In the genomic region with DNA sequence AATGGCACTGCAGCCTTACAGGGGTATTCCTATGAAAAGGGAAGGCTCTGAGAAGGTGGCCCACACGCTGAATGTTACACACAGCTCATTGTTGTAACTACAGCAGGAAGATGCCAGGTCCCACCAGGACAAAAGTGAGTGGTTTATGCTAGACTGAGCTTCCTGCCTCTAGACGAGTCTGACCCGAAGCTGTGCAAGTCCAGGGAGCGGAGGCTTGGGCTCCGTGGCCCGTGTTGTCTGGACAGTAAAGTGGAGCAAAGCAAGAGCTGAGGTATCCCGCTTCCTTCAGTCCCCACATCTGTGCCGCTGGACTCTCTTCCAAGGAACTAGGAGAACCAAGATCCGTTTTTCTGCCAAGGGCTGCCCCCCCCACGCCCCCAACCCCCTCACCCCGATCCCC, we compare ENCODE assay signal across 12 mouse cellular contexts. TPM values are rescaled to one million over a fixed set of nuclear protein-coding genes. Genes with fewer than 3 reads are reported as not detected.
DNase-seq lines count a peak whose midpoint lies in the region; ATAC-seq and TF ChIP-seq lines count a peak whose summit lies in the region.
"Had no signal": no experiment of that assay in that cellular context is flagged by ENCODE, and none has a peak within 500 bp of the region (broad histone marks: within the 10 kb centered on the region; RNA-seq: fewer than 3 reads in every experiment).

No protein-coding gene starts in this region.

- H3K4me3 ChIP-seq in heart, embryonic 14.5 days (ENCODE audit: control insufficient read depth in 1 of 2, insufficient read depth in 1 of 2, low read depth in 1 of 2, low read length in 2 of 2): peak overlapping the region in 1 of 2 experiments; percentile 74; a peak in 2 of 4 replicates
- H3K4me3 ChIP-seq in heart, adult 2 months: no peak overlapping the region
- H3K4me3 ChIP-seq in embryonic facial prominence, embryonic 10.5 days: peak overlapping the region; percentile 88
- H3K4me3 ChIP-seq in forebrain, embryonic 16.5 days (replicated peaks; ENCODE audit: low read length): no peak overlapping the region
- H3K4me3 ChIP-seq in midbrain, embryonic 11.5 days (ENCODE audit: low read depth, low read length): peak overlapping the region; percentile 82; the same call in 1 of the 2 replicates

- no peak for TF ChIP-seq EP300 in heart, adult 2 months (IDR thresholded peaks at IDR 0.05; ENCODE audit: insufficient read depth, low read depth, low read length)

- 40% methylated on average over 11 of the region's 11 CpGs for WGBS in heart, embryonic 14.5 days
- WGBS in heart, adult 2 months: 37% methylated on average over 11 of the region's 11 CpGs
- WGBS in embryonic facial prominence, embryonic 10.5 days: 23% methylated on average over 11 of the region's 11 CpGs
- 24% methylated on average over 11 of the region's 11 CpGs for WGBS in forebrain, embryonic 16.5 days
- 19% methylated on average over 11 of the region's 11 CpGs for WGBS in midbrain, embryonic 11.5 days

- intact Hi-C loops in heart, adult 2 months (cut with DNase I): no loop called here

- H3K27me3 ChIP-seq in heart, embryonic 14.5 days (ENCODE audit: control insufficient read depth, insufficient read depth, low read length): peaks cover 57% of the 10 kb centered on the region
- peaks cover 8% of the 10 kb centered on the region for H3K27me3 ChIP-seq in heart, adult 2 months (ENCODE audit: control insufficient read depth, insufficient read depth, low read length)
- peaks cover 90% of the 10 kb centered on the region for H3K27me3 ChIP-seq in embryonic facial prominence, embryonic 10.5 days (replicated peaks; ENCODE audit: low read depth, poor library complexity, severe bottlenecking)
- peaks cover 20% of the 10 kb centered on the region; the same call in 1 of the 2 replicates for H3K27me3 ChIP-seq in forebrain, embryonic 16.5 days (replicated peaks; ENCODE audit: control insufficient read depth, insufficient read depth, low read length)
- H3K27me3 ChIP-seq in midbrain, embryonic 11.5 days (ENCODE audit: control insufficient read depth, insufficient read depth, low read length): peaks cover 25% of the 10 kb centered on the region

- peak overlapping the region; percentile 98 for H3K4me2 ChIP-seq in heart, embryonic 14.5 days (ENCODE audit: low read length)
- peak overlapping the region; percentile 99; the same call in 1 of the 2 replicates for H3K4me2 ChIP-seq in forebrain, embryonic 16.5 days (ENCODE audit: low read length)
- peak overlapping the region; percentile 99 for H3K4me2 ChIP-seq in midbrain, embryonic 11.5 days

- TF ChIP-seq CTCF in heart, adult 2 months (IDR thresholded peaks at IDR 0.05): no peak

- no peak overlapping the region for H3K27ac ChIP-seq in heart, embryonic 14.5 days (replicated peaks in 1 of 2; ENCODE audit: control insufficient read depth in 1 of 2, insufficient read depth in 1 of 2, low read depth in 2 of 2, low read length in 2 of 2)
- H3K27ac ChIP-seq in heart, adult 2 months: no peak overlapping the region
- H3K27ac ChIP-seq in embryonic facial prominence, embryonic 10.5 days (replicated peaks): no peak overlapping the region
- H3K27ac ChIP-seq in forebrain, embryonic 16.5 days (ENCODE audit: low read length): no peak overlapping the region
- no peak overlapping the region for H3K27ac ChIP-seq in midbrain, embryonic 11.5 days (ENCODE audit: low read depth, low read length)

- H3K9ac ChIP-seq in heart, embryonic 14.5 days (ENCODE audit: low read length): peak overlapping the region; percentile 71
- no peak overlapping the region for H3K9ac ChIP-seq in heart, adult 2 months (ENCODE audit: low read depth, low read length)
- no peak overlapping the region for H3K9ac ChIP-seq in forebrain, embryonic 16.5 days (replicated peaks; ENCODE audit: low read depth, low read length)
- H3K9ac ChIP-seq in midbrain, embryonic 11.5 days (ENCODE audit: low read length): peak overlapping the region; percentile 85; the same call in 1 of the 2 replicates

- ATAC-seq in heart, embryonic 14.5 days (ENCODE audit: insufficient number of reproducible peaks, insufficient read depth, low FRiP score, low read depth): no peak
- ATAC-seq in forebrain, embryonic 16.5 days: no peak
- ATAC-seq in midbrain, embryonic 11.5 days (ENCODE audit: low FRiP score): no peak
- ATAC-seq: CD4-positive, CD25-positive, alpha-beta regulatory T cell, adult 4 months had no signal

- no peak for DNase-seq in heart, adult 2 months
- peak; percentile 18 for DNase-seq in embryonic facial prominence, embryonic 10.5 days (ENCODE audit: low spot score)
- peak; percentile 87 for DNase-seq in midbrain, embryonic 11.5 days (ENCODE audit: low spot score, missing footprints)
- DNase-seq in urinary bladder, postnatal 10 days (ENCODE audit: low spot score): no peak
- DNase-seq in frontal cortex, postnatal 14 days (ENCODE audit: low spot score in 2 of 2): no peak
- DNase-seq in thymus, adult 18-20 months: no peak

- no peaks in the 10 kb centered on the region for H3K9me3 ChIP-seq in heart, embryonic 14.5 days (ENCODE audit: control insufficient read depth, low read length)
- no peaks in the 10 kb centered on the region for H3K9me3 ChIP-seq in embryonic facial prominence, embryonic 10.5 days
- H3K9me3 ChIP-seq in forebrain, embryonic 16.5 days (ENCODE audit: control insufficient read depth, low read length): no peaks in the 10 kb centered on the region
- no peaks in the 10 kb centered on the region for H3K9me3 ChIP-seq in midbrain, embryonic 11.5 days (ENCODE audit: control insufficient read depth, low read length)
- H3K9me3 ChIP-seq: megakaryocyte, embryonic 14.5 days had no signal

- H3K79me2 ChIP-seq in heart, adult 2 months (replicated peaks; ENCODE audit: control insufficient read depth, insufficient read depth, low read length): no peaks in the 10 kb centered on the region

- TF ChIP-seq POLR2A in heart, adult 2 months (IDR thresholded peaks at IDR 0.05; ENCODE audit: insufficient read depth, low read depth, low read length): no peak

- no peaks in the 10 kb centered on the region for H3K36me3 ChIP-seq in heart, embryonic 14.5 days (ENCODE audit: control insufficient read depth, insufficient read depth, low read length)
- no peaks in the 10 kb centered on the region for H3K36me3 ChIP-seq in heart, adult 2 months (ENCODE audit: control insufficient read depth, insufficient read depth, low read length)
- H3K36me3 ChIP-seq in embryonic facial prominence, embryonic 10.5 days (replicated peaks): no peaks in the 10 kb centered on the region
- H3K36me3 ChIP-seq in forebrain, embryonic 16.5 days (ENCODE audit: control insufficient read depth, insufficient read depth): no peaks in the 10 kb centered on the region
- H3K36me3 ChIP-seq in midbrain, embryonic 11.5 days (ENCODE audit: control insufficient read depth, insufficient read depth, low read length): no peaks in the 10 kb centered on the region

- peaks cover 3 to 8% of the 10 kb centered on the region in 2 experiments; a peak in 2 of 4 replicates for H3K4me1 ChIP-seq in heart, embryonic 14.5 days (ENCODE audit: control insufficient read depth in 2 of 2, insufficient read depth in 2 of 2, low read length in 2 of 2)
- no peaks in the 10 kb centered on the region for H3K4me1 ChIP-seq in heart, adult 2 months (ENCODE audit: control insufficient read depth, insufficient read depth, low read length)
- H3K4me1 ChIP-seq in embryonic facial prominence, embryonic 10.5 days: peaks cover 33% of the 10 kb centered on the region
- H3K4me1 ChIP-seq in forebrain, embryonic 16.5 days (replicated peaks; ENCODE audit: control insufficient read depth, insufficient read depth, low read length): peaks cover 23% of the 10 kb centered on the region
- peaks cover 16% of the 10 kb centered on the region for H3K4me1 ChIP-seq in midbrain, embryonic 11.5 days (ENCODE audit: control insufficient read depth, insufficient read depth, low read length)

RNA-seq across cellular contexts. Expression of a gene that starts 0.4 kb away (rescaled TPM):
- polyA plus RNA-seq in heart, embryonic 14.5 days (2014; fragmentation: Nextera tagmentation; extraction: Ambion mirVana): 3.0 and 5.6 TPM in 2 replicates
- total RNA-seq in heart, adult 2 months (2021): 10 to 100 TPM; 12.9 to 14.1 TPM
- polyA plus RNA-seq in heart, adult 2 months (2012; rRNA removed): 10.5 and 13.3 TPM in 2 replicates
- polyA plus RNA-seq in embryonic facial prominence, embryonic 10.5 days (2016; fragmentation: Nextera tagmentation; extraction: Ambion mirVana): 0.45 and 0.50 TPM in 2 replicates
- 3.6 and 5.8 TPM in 2 replicates for polyA plus RNA-seq in forebrain, embryonic 16.5 days (2015; fragmentation: Nextera tagmentation; extraction: Ambion mirVana)
- polyA plus RNA-seq in midbrain, embryonic 11.5 days (2014; fragmentation: Nextera tagmentation; extraction: Ambion mirVana): 1.3 and 1.7 TPM in 2 replicates
- total RNA-seq: liver, adult 2 months had no signal
- polyA plus RNA-seq: liver, adult 2 months had no signal

RNA-seq across cellular contexts. Expression of a gene that starts 58.6 kb away (rescaled TPM):
- polyA plus RNA-seq in heart, embryonic 14.5 days (2014; fragmentation: Nextera tagmentation; extraction: Ambion mirVana): 0.51 and 1.1 TPM in 2 replicates
- total RNA-seq in heart, adult 2 months (2021): 1 to 10 TPM; 5.2 to 6.5 TPM
- polyA plus RNA-seq in heart, adult 2 months (2012; rRNA removed): 4.1 and 5.0 TPM in 2 replicates
- 0.83 and 0.95 TPM in 2 replicates for polyA plus RNA-seq in embryonic facial prominence, embryonic 10.5 days (2016; fragmentation: Nextera tagmentation; extraction: Ambion mirVana)
- 3.3 and 5.4 TPM in 2 replicates for polyA plus RNA-seq in forebrain, embryonic 16.5 days (2015; fragmentation: Nextera tagmentation; extraction: Ambion mirVana)
- 2.0 and 2.3 TPM in 2 replicates for polyA plus RNA-seq in midbrain, embryonic 11.5 days (2014; fragmentation: Nextera tagmentation; extraction: Ambion mirVana)
- total RNA-seq: granulocyte monocyte progenitor cell, adult 5-6 weeks had no signal

Comparison
In these comparisons a context has a peak if more than half of its experiments do, and no peak if none do; other contexts are left out.
1. H3K9ac ChIP-seq: peak in heart, embryonic 14.5 days (single experiment) and midbrain, embryonic 11.5 days (single experiment); none in heart, adult 2 months (single experiment) and forebrain, embryonic 16.5 days (single experiment).
2. H3K4me3 ChIP-seq: peak in embryonic facial prominence, embryonic 10.5 days (single experiment) and midbrain, embryonic 11.5 days (single experiment); none in heart, adult 2 months (single experiment) and forebrain, embryonic 16.5 days (single experiment).
3. DNase-seq: peak in embryonic facial prominence, embryonic 10.5 days (single experiment) and midbrain, embryonic 11.5 days (single experiment); none in heart, adult 2 months (0 of 2), urinary bladder, postnatal 10 days (single experiment), frontal cortex, postnatal 14 days (0 of 2) and thymus, adult 18-20 months (0 of 2).
4. Peak in every context shown above with its lines, with median percentiles within 50 percentile points of each other: H3K4me2 ChIP-seq.